Mouse (Mus musculus) gastrocnemius, adult 8-10 months (tissue): ENCODE measurements around the gene Tec. TPM values are rescaled to one million over a fixed set of nuclear protein-coding genes. Genes with fewer than 3 reads are reported as not detected.

Source experiments
- DNase-seq, 2 experiments: peaks; one replicate each; pipeline ENCODE4 v3.0.0; 2022; ENCODE audit warnings: low spot score in 2 of 2
- total RNA-seq, 4 experiments: library from RNA; stranded (reverse); gene quantifications; 2 replicates each; pipeline ENCODE4 v1.2.4; 2022

Gene Tec
- total RNA-seq, 4 experiments from 2014 or later, result 1.1 to 2.6 (median 1.6) TPM

DNA sequence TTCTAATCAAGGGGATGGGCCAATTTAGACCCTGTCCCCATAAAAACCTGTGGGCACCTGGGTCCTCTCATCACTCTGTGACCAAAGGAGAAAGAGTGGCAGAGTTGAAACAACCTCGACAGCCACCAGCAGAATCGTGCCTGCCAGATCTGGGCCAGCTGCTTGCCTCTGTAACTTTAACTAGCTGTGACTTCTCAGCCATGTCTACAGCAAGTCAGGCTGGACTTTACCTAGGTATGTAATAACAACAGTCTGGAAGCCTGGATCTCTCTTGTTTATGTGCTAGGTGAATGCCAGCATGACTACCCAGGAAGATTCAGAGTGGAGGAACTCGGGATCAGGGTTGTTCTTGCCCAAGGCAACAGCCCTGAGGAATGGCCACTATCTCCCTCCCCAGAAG, 83.6 kb downstream of the Tec start:
- DNase-seq, result no peak

DNA sequence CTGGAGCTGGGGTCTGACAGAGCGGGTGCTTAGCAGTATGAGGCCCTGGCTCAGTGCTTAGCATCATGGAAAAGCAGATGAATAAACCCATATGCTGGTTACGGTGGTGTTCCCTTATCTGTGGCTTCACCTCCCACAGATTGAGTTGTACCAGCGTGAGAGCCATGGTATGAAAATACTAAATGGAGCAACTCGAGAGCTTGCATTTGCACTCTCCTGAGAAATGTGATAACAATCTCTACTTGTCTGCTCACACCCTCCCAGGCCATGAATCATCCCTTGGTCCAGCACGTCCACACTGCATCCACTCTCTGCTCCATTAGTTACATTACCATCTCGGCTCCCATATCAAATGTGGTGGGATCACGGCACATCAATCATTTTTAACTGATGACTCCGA, 84.3 kb downstream of the Tec start:
- no peak for DNase-seq

DNA sequence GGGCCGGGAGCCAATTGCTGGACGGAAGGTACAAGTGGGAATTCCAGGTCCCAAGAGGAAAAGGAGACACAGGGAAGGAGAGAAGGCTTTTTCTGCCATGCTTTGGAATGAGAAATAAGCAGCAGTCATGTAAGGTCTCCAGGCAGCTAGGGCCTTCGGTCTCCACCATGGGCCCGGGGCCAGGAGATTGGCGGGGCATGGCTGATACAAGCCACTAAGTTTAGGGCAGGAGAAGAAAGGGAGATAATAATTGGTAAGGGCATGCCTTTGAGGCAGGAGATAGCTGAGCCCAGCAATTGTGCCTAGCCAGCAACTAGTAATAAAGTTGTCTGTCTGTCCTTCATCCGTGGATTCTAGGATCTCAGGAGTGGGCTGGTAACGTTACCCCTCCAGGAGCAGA, 85.2 kb downstream of the Tec start:
- DNase-seq, result no peak

DNA sequence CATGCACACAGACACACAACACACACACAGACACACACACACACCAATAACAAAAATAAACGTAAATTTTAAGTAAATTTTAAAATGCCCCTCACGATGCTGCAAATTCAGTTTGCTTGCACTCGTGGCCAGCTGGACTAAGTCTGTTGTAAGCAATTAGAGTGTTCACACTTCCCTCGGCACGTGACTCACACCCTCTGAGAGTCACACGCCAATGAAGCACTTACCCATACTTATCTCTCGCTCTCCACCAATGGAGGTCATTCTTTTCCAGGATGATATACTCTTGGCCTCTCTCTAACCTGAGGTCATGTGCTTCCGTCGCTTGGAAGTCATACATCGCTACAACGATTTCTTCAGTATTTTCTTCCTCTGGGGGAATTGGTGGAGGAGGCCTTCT, 86.5 kb downstream of the Tec start:
- no peak for DNase-seq

DNA sequence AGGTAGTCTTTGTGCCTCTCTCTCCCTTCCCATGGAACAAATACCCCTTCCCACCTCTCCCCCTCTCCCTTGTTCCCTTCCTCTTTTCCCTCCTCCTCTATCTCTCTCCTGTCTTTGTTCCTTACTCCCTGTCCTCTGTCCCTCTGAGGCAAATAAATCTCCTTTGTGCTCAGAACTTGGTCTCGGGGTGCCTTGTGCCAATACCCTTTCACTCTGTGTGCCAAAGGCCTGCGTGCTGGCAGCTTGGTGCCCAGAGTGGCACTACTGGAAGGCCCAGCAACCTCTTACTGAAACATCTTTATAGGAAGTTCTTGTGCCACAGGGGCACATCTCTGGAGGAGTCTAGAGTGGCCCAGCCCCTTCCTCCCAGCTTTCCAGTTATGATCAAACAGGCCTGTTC, 91.7 kb downstream of the Tec start:
- no peak for DNase-seq

DNA sequence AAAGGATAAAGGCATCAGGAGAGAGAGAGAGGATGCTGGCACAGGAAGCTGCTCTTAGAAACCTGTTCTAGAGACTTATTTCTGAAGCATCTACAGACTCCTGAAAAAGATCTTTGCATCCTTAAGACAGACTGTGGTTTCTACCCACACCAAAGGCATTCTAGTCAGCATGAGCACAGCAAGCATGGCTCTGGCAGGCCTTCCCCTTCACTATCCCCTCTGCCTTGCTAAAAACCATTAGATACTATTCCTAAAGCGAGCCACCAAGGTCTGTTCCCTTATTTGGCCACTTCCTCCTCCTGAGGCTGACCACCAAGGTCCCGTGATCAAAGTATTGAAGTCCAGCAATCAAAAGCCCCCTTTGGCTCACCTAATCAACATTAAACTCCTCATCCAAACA, 92.2 kb downstream of the Tec start:
- no peak for DNase-seq

DNA sequence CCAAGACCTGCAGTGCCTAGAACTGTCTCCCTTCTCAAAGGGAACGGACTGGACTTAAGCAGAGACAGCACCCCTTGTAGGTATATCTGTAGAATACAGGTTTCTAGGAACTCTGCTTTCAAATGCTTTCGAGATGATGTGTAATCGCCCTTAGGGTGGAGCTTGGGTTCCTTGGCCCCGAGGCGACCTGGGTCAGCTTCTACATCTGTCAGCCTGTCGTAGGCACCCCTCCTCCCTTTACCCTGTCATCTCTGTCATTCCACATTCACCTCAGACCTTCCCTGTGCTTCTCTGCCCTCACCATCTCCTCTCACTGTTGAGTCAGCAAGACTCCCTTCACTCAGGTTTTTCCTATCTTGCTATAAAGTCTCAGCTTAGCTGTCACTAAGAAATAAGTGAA, 98.4 kb downstream of the Tec start:
- no peak for DNase-seq

DNA sequence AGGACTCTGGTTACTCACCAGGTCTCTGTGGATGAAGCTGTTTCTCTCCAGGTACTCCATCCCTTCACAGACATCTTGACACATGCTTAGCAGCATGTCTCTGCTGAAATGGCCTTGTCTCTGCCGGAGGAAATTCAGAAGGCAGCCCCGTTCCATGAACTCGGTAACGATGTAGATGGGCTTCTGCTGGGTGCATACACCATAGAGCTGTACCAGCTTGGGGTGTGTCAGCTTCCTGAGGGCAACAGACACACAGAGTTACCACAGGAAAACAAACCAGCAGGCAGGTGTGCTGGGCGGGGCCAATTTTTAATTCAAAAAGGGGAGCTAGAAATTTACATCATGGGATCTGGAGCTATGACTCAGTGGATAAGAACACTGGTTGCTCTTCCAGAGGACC, 104.7 kb downstream of the Tec start:
- no peak for DNase-seq

DNA sequence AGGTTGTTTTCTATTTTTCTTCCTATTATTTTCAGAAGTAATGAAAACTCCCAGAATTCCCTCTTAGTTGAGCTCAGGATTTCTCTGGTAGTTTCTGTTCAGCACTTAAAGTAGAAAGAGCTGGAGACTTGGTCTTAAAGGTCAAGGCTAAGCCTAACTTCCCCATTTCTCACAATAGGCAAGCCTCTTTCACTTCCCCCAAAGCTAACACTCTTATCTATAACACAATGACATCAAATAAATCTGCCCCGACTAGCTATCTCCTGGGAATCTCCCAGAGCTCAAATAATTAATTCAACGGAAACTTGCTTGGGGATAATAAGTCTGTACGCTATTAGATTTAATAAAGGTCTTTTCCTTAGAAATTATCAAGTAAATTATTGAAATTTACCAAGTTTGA, 105.3 kb downstream of the Tec start:
- no peak for DNase-seq

DNA sequence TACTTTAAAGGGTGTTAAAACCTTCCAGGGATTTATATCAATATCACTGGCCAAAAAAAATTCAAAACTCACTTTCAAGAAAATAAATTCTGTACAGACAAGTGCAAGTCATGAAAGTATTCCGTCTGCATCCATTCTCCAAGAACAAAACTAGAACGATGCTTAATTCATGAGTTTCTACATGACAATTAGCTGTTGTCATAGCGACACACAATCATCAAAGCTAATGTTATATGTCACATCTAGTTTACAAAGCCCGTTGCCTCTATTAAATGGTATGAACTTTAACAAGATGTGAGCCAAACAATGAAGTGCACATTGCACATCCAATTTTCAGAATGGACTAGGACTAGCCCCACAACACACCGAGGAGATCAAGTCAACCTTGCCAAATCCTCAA, 106.5 kb downstream of the Tec start:
- no peak for DNase-seq

DNA sequence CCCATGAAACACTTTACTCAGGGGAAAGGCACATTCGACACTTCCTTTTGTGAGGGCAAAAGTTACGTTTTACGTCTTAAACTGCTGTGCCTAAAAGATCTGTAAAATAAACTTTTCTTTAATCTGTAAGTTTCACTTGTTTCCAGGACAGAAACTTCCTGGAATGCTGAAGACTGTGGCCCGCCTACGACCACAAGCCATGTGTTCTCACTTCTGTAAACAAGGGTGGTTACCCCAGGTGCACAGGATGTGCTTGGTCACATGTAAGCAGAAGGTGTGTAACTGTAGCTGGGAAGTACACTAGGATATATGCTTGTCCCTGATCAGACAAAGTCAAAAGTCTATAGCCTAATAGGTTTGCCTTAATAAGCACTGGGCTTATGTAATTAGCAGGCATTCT, 107.0 kb downstream of the Tec start:
- no peak for DNase-seq

DNA sequence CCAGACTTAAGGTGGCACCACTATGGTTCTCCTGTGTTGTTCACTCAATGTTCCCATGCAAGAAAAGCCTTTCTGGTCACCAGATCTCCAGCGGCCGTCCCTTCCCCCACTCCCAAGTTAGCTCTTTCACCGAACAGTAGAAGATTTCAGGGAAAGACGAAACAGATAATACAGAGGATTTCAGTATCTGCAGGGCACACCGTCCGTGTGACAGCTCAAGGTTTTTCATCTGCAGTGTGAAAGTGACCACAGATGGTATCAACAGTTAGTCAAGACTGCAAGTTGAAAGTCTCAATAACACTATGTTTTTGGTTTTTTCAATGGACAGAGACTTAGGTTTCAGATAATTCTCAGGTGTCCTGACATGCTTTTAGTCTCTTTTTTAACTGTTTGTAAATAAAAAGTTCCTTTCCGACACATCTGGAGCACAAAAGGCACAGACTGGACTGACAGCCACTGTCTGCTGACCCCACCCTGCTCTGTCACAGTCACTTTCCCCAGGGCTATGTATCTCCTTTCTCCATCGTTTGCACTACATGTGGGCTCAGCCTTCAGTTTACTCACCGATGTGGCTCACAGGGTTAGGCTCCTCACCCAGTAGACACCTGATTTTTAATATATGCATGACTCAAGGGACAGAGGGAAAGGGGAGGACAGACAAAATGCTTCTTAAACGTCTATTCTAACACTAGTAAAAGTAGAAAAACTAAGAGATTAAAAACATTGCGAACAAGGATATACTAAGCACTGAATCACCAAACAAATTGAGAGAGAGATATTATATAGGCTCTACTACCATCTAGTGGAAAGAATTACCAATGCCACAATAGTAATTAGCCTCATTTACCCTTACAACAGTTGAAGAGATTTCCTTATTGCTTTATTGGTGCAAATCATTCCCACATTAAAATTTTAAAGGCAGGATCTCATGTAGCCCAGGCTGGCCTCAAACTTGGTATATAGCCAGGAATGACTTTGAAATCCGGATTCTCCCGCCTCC, 109.1 kb downstream of the Tec start:
- no peak for DNase-seq

DNA sequence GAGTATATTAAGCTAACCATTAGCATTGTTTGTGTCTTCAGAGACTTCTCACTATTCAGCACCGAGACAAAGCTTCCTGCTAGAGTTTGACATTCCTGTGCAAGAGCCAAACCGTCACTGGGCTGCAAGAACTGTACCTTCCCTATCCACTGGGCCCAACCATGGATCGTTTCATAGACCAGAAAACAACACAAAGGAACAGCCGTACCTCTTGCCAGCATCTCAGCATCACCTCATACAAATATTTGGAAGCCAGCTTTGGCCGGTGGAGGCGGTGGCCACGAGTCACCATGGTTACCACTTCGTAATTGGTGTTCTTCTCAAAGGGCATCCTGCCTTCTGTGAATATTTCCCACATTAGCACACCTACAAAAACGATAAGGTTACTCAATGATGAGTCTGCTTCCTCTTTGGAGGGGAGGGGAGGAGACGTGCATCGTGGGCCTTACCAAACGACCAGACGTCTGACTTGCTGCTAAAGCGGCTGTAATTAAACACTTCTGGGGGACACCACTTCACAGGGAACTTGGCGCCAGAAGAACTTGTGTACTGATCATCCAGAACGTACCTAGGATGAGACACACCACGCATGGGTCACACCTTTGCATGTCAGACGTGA, 111.0 kb downstream of the Tec start:
- DNase-seq, result no peak

DNA sequence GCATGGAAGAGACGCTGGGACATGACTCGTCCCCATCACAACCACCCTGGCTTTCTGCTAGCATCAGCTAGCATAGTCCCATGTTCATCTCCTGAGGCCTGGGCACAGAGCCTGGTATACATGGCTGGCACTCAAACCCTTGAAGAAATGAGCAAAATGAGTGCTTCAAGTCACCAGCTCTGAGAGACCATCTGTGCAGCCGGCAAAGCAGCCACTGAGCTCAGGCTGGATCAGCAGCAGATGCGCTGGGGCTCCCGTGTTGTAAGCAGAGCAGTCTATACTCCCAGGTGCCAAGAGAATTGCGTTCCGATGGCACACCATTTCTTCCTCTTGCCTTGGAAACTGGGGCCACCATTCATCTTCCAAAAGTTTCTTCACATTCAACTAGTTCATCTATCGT, 112.3 kb downstream of the Tec start:
- DNase-seq, result no peak

DNA sequence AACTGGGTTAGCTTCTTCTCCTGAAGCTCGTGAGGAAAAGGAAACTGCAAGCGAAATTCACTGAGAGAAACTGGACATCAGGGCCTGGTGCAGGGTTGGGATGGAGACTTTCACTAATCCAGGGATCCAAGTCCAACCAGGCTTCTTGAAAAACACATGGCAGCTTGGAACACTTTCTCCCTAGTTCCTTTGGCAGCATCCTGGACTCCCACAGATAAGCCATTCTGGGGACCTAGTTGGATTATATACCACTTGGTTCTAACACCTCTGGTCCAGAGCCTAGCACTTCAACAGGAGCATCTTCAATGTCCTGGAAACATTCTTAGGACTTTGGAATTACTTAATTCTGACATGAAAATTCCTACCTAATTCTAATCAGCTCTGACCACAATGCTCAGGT, 113.2 kb downstream of the Tec start:
- DNase-seq, result no peak

DNA sequence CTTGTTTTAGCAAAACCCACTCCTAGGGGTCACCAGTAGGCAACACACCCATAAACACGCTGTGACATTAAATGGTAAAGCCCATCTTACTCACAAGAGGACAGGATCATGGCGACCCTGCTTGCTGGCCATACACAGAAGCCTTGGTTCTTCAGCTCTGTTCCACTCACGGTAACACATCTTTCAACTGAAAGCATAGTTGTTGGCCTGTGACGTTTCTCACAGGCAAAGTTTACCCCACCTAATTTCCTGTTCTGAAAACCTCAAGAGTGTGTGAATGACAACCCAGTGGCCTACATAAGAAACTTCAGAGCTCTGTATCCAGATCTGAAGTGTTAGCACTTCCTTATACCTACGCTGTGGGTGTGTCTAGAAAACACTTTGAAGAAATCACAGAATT, 115.7 kb downstream of the Tec start, which contains the start of gene Txk:
Gene Txk (minus strand): TSS at position 193 of the 400 bp plus-strand sequence.
- no peak for DNase-seq

DNA sequence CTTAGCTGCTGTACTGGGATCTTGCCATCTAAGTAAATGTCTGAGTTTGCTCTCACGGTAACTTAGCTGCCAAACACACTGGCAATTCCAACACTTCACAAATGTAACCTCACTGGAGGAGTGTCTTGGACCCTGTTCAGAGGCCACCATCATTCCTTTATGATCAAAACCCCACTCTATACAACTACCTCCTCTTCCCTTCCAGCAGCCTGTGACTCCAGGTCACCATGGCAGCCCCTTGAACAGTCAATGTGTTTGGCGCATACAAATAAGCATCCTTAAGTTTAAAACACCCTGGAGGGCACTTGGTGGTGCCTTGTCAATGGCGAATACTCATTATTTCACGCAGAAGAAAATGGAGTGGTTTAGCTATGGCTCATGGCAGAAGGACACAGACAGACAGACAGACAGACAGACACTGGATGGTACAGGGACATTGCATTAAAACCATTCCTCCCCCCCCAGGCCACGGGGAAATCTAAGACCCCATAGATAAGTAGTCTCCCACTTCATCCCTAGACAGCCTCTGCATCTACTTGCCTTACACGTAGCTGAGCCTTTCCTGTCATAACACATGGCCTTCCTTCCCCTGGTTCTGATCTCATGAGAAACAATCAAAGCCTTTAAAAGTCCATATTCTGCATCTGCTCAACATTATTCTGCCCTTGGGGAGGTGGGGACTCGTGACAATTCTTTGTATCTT, 117.1 kb downstream of the Tec start:
- no peak for DNase-seq

DNA sequence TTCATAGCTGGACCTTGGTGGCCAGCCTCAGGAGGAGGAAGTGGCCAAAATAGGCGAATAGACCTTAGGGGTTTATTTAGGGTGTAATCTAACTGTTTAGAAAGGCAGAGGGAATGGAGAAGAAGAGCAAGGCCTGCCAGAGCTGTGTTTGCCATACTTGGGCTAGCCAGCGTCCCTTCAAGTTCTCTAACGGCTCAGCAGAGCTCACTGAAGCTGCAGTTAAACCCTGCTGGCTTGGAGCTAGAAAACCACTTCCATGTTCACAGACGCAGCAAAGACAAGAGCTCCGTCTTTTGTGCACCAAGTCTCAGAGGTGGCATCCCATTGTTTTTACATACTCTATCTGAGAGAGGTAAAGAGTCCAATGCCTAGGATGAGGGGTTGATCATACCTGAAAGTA, 118.1 kb downstream of the Tec start:
- no peak for DNase-seq

DNA sequence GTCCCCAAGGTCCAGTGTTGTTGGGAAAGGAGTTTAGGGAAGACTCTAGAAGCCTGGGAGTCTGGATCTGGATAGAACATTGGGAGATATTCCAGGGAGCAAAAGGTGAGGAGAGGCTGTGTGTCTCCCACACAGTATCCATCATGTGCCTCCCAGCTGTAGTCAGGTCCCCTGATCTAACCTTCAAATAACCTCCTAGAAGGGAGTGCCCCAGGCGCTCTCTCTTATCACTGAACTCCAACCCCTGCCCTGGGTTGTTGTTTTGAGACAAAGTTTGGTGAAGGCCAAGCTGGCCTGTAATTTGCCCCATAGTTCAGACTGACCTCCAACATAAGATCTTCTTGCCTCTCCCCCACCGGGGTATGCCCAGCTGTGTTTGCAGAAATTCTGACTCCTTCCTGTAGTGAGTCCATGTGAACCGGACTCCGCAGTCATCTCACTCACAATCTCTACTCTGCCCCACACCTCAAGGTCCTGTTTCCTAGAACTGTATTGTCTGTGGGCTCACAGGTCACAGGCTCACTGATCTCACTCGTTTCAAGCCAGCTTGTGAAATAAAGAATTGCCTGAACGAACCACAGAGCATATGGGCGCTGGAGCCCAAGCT, 119.5 kb downstream of the Tec start:
- no peak for DNase-seq

DNA sequence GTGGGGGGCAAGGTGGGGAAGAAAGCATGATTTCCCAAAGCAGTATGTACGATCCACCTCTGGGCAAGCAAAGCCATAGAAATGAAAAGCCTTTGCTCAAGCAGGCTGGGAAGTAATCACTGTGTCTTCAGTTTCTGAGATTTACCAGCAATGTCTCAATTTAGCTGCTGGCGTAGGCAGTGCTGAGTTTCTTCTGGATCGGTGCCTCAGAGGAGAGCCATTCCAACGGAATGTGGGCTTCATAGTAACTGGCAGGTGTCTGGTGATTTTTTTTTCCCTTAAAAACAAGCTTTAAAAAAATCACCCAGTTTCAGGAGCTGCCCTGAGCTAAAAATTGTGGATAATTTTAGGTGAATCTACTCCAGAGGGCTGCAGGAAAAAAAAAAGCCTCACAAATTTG, 120.9 kb downstream of the Tec start:
- DNase-seq, result no peak

DNA sequence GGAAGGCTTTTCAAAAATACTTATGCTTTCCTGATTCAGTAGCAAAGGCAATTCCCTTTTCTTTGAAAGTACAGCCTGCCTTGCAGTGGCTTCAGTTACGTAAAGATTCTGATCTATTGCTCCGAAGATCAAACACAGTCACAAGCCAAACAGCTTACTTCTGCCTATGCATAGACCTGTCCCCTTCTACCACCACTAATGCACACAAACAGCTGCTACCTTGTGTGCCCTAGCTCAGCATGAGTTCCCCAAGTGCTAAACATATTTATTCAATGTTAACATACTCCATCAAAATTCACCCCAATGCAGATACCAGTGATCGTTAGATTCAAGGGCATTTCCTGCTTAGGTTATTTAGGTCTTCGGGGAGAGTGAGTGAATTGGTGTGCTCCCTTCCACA, 121.8 kb downstream of the Tec start:
- no peak for DNase-seq

DNA sequence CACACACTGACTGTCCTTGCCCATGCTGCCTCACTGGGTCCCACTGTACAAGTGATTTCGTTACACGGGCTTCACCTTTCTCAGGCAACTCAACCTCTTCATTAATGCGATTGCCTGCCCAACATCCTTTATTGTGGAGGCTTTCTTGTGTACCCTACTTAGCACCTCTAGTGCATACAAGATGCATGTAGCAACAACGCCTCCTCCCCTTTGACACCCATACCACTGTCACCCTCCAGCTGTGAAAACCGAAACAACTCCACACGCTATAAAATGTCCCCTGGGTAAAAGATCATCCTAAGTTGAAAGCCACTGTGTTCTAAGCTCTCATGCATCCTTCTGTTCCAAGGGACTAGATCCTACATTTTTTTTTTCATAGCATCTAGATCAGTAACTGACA, 125.2 kb downstream of the Tec start:
- DNase-seq, result no peak
